Mouse (Mus musculus) lung, postnatal 0 days (tissue): Measurements from ENCODE around the gene Btg2.

Experiments used
- CTCF ChIP-seq: IDR thresholded peaks from 2 replicates; pipeline ENCODE4 v1.5.1; 2016; ENCODE audit warnings: antibody characterized with exemption, mild to moderate bottlenecking
- EP300 ChIP-seq: IDR thresholded peaks from 2 replicates; pipeline ENCODE4 v1.6.1; 2016; ENCODE audit warnings: antibody characterized with exemption, mild to moderate bottlenecking, control low read depth

DNA sequence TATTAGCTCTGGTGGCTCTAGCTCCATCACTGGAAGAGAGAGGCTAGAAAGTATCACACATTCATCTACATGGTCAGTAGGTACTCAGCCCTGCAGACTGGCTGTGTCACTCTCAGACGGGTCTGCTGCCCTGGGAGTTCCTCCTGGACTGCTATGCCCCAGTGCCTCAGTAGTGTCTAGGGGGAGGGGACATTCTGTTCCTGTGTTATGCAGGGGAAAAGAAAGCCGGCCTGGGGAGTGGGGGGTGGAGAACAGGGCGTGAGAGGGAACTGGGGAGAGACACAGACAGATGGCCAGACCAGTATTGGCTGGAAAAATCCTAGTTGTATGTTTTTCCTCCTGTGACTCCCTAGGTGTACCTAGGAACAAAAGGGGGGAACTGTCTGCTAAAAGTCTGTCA is 7.1 kb upstream of the Btg2 start:
- TF ChIP-seq CTCF, result no peak
- TF ChIP-seq EP300, result no peak
